Mouse (Mus musculus): Measurements from ENCODE around the gene Gna14.
A peak's percentile ranks its signal among the peaks of the same experiment; 100 is the strongest.

Gna14 gene

GRCm38 (mm10) chr19:16460292-16460691, 24.7 kb downstream of the Gna14 start:
- Histone ChIP-seq H3K36me3 (ENCODE audit: insufficient read depth, low read length) (no peaks in the 10 kb centered on the region), H3K9me3 (ENCODE audit: low read length) (0 out of 2 replicates have a peak, but pooled peaks cover 6% of the 10 kb centered on the region), H3K4me1 (replicated peaks; ENCODE audit: low read depth, low read length) (peaks cover 76% of the 10 kb centered on the region), H3K27me3 (ENCODE audit: insufficient read depth, low read length) (no peaks in the 10 kb centered on the region), H3K4me3 (replicated peaks; ENCODE audit: low read length) (no peak overlapping the region)
- TF ChIP-seq CTCF (conservative IDR thresholded peaks at IDR 0.05; ENCODE audit: low read length): no peak
- no peak; the same call in 1 of the 2 replicates for TF ChIP-seq NANOG (IDR thresholded peaks at IDR 0.05; ENCODE audit: borderline replicate concordance, low read length)
- TF ChIP-seq POU5F1 (IDR thresholded peaks at IDR 0.05; ENCODE audit: borderline replicate concordance, low read length): no peak

- Histone ChIP-seq H3K4me3 (replicated peaks; ENCODE audit: low read length) (no peak overlapping the region), H3K9me3 (ENCODE audit: low read length) (0 out of 2 replicates have a peak, but pooled peaks cover 4% of the 10 kb centered on the region), H3K4me1 (replicated peaks; ENCODE audit: low read depth, low read length) (peaks cover 81% of the 10 kb centered on the region), H3K36me3 (ENCODE audit: insufficient read depth, low read length) (no peaks in the 10 kb centered on the region), H3K27me3 (ENCODE audit: insufficient read depth, low read length) (no peaks in the 10 kb centered on the region)
- TF ChIP-seq CTCF (conservative IDR thresholded peaks at IDR 0.05; ENCODE audit: low read length): no peak
- no peak for TF ChIP-seq NANOG (IDR thresholded peaks at IDR 0.05; ENCODE audit: borderline replicate concordance, low read length)
- no peak for TF ChIP-seq POU5F1 (IDR thresholded peaks at IDR 0.05; ENCODE audit: borderline replicate concordance, low read length)
Measured at GRCm38 (mm10) chr19:16460831-16461230, 25.3 kb downstream of the Gna14 start.

- H3K4me1 ChIP-seq (replicated peaks; ENCODE audit: low read depth, low read length): peaks cover 89% of the 10 kb centered on the region
- no peak overlapping the region; the same call in 1 of the 2 replicates for H3K4me3 ChIP-seq (replicated peaks; ENCODE audit: low read length)
- H3K36me3 ChIP-seq (ENCODE audit: insufficient read depth, low read length): no peaks in the 10 kb centered on the region
- no peaks in the 10 kb centered on the region for H3K27me3 ChIP-seq (ENCODE audit: insufficient read depth, low read length)
- 0 out of 2 replicates have a peak, but pooled peaks cover 4% of the 10 kb centered on the region for H3K9me3 ChIP-seq (ENCODE audit: low read length)
- TF ChIP-seq CTCF (conservative IDR thresholded peaks at IDR 0.05; ENCODE audit: low read length): no peak
- TF ChIP-seq POU5F1 (IDR thresholded peaks at IDR 0.05; ENCODE audit: borderline replicate concordance, low read length): no peak
- TF ChIP-seq NANOG (IDR thresholded peaks at IDR 0.05; ENCODE audit: borderline replicate concordance, low read length): no peak
Measured at GRCm38 (mm10) chr19:16462461-16462860, 26.9 kb downstream of the Gna14 start.

- H3K9me3 ChIP-seq (ENCODE audit: low read length): peaks cover 6% of the 10 kb centered on the region
- no peaks in the 10 kb centered on the region for H3K36me3 ChIP-seq (ENCODE audit: insufficient read depth, low read length)
- peaks cover 68% of the 10 kb centered on the region for H3K4me1 ChIP-seq (replicated peaks; ENCODE audit: low read depth, low read length)
- no peak for TF ChIP-seq CTCF (conservative IDR thresholded peaks at IDR 0.05; ENCODE audit: low read length)
- TF ChIP-seq POU5F1 (IDR thresholded peaks at IDR 0.05; ENCODE audit: borderline replicate concordance, low read length): no peak
- TF ChIP-seq NANOG (IDR thresholded peaks at IDR 0.05; ENCODE audit: borderline replicate concordance, low read length): peak; percentile 32; the same call in 1 of the 2 replicates
- no peak overlapping the region for H3K4me3 ChIP-seq (replicated peaks; ENCODE audit: low read length)
- no peaks in the 10 kb centered on the region for H3K27me3 ChIP-seq (ENCODE audit: insufficient read depth, low read length)
Measured at GRCm38 (mm10) chr19:16464730-16465129, 29.2 kb downstream of the Gna14 start.

GRCm38 (mm10) chr19:16468756-16469374, 33.3 kb downstream of the Gna14 start:
- H3K4me3 ChIP-seq (replicated peaks; ENCODE audit: low read length): no peak overlapping the region
- H3K36me3 ChIP-seq (ENCODE audit: insufficient read depth, low read length): no peaks in the 10 kb centered on the region
- peaks cover 29% of the 10 kb centered on the region for H3K4me1 ChIP-seq (replicated peaks; ENCODE audit: low read depth, low read length)
- H3K27me3 ChIP-seq (ENCODE audit: insufficient read depth, low read length): no peaks in the 10 kb centered on the region
- H3K9me3 ChIP-seq (ENCODE audit: low read length): peaks cover 10% of the 10 kb centered on the region
- no peak for TF ChIP-seq CTCF (conservative IDR thresholded peaks at IDR 0.05; ENCODE audit: low read length)
- no peak for TF ChIP-seq NANOG (IDR thresholded peaks at IDR 0.05; ENCODE audit: borderline replicate concordance, low read length)

- H3K27me3 ChIP-seq (ENCODE audit: insufficient read depth, low read length): no peaks in the 10 kb centered on the region
- H3K36me3 ChIP-seq (ENCODE audit: insufficient read depth, low read length): no peaks in the 10 kb centered on the region
- TF ChIP-seq POU5F1 (IDR thresholded peaks at IDR 0.05; ENCODE audit: borderline replicate concordance, low read length) (no peak), CTCF (conservative IDR thresholded peaks at IDR 0.05; ENCODE audit: low read length) (no peak), NANOG (IDR thresholded peaks at IDR 0.05; ENCODE audit: borderline replicate concordance, low read length) (no peak)
- peaks cover 9% of the 10 kb centered on the region for H3K4me1 ChIP-seq (replicated peaks; ENCODE audit: low read depth, low read length)
- H3K4me3 ChIP-seq (replicated peaks; ENCODE audit: low read length): no peak overlapping the region
- peaks cover 11% of the 10 kb centered on the region for H3K9me3 ChIP-seq (ENCODE audit: low read length)
Measured at GRCm38 (mm10) chr19:16472655-16473054, 37.1 kb downstream of the Gna14 start.

GRCm38 (mm10) chr19:16477314-16477946, 41.9 kb downstream of the Gna14 start:
- no peaks in the 10 kb centered on the region for H3K36me3 ChIP-seq (ENCODE audit: insufficient read depth, low read length)
- H3K4me1 ChIP-seq (replicated peaks; ENCODE audit: low read depth, low read length): peaks cover 24% of the 10 kb centered on the region
- TF ChIP-seq CTCF (conservative IDR thresholded peaks at IDR 0.05; ENCODE audit: low read length): no peak
- no peak for TF ChIP-seq POU5F1 (IDR thresholded peaks at IDR 0.05; ENCODE audit: borderline replicate concordance, low read length)
- no peak for TF ChIP-seq NANOG (IDR thresholded peaks at IDR 0.05; ENCODE audit: borderline replicate concordance, low read length)
- 0 out of 2 replicates have a peak, but pooled peaks cover 5% of the 10 kb centered on the region for H3K9me3 ChIP-seq (ENCODE audit: low read length)
- no peaks in the 10 kb centered on the region for H3K27me3 ChIP-seq (ENCODE audit: insufficient read depth, low read length)
- no peak overlapping the region for H3K4me3 ChIP-seq (replicated peaks; ENCODE audit: low read length)

- Histone ChIP-seq H3K36me3 (ENCODE audit: insufficient read depth, low read length) (no peaks in the 10 kb centered on the region), H3K27me3 (ENCODE audit: insufficient read depth, low read length) (no peaks in the 10 kb centered on the region), H3K4me3 (replicated peaks; ENCODE audit: low read length) (no peak overlapping the region), H3K9me3 (ENCODE audit: low read length) (0 out of 2 replicates have a peak, but pooled peaks cover 5% of the 10 kb centered on the region), H3K4me1 (replicated peaks; ENCODE audit: low read depth, low read length) (peaks cover 29% of the 10 kb centered on the region)
- TF ChIP-seq POU5F1 (IDR thresholded peaks at IDR 0.05; ENCODE audit: borderline replicate concordance, low read length) (no peak), NANOG (IDR thresholded peaks at IDR 0.05; ENCODE audit: borderline replicate concordance, low read length) (no peak), CTCF (conservative IDR thresholded peaks at IDR 0.05; ENCODE audit: low read length) (no peak)
Measured at GRCm38 (mm10) chr19:16478186-16478607, 42.6 kb downstream of the Gna14 start.
